ENCODE assay signal across 14 mouse cellular contexts in genomic region chr5:141202276-141203065, GRCm38 (mm10). TPM values are rescaled to one million over a fixed set of nuclear protein-coding genes. Genes with fewer than 3 reads are reported as not detected.
DNase-seq lines count a peak whose midpoint lies in the region; ATAC-seq and TF ChIP-seq lines count a peak whose summit lies in the region.
"Had no signal": no experiment of that assay in that cellular context is flagged by ENCODE, and none has a peak within 500 bp of the region (broad histone marks: within the 10 kb centered on the region; RNA-seq: fewer than 3 reads in every experiment).

No protein-coding gene starts in this region.

- peak overlapping the region; percentile 26; the same call in 1 of the 2 replicates for H3K27ac ChIP-seq in hindbrain, embryonic 12.5 days
- H3K27ac ChIP-seq in hindbrain, embryonic 14.5 days = no peak overlapping the region
- H3K27ac ChIP-seq in stomach, embryonic 14.5 days (ENCODE audit: low read length) = 0 out of 2 replicates have a peak overlapping the region, but pooled peaks have one; percentile 10
- H3K27ac ChIP-seq in stomach, postnatal 0 days (replicated peaks) = no peak overlapping the region
- no peak overlapping the region for H3K27ac ChIP-seq in forebrain, embryonic 15.5 days (replicated peaks)
- H3K27ac ChIP-seq: heart, embryonic 15.5 days; layer of hippocampus, adult 2 months had no signal

- no peak overlapping the region for H3K4me3 ChIP-seq in hindbrain, embryonic 12.5 days
- no peak overlapping the region for H3K4me3 ChIP-seq in hindbrain, embryonic 14.5 days (replicated peaks; ENCODE audit: low read length)
- H3K4me3 ChIP-seq in stomach, embryonic 14.5 days (ENCODE audit: low read depth, low read length) = no peak overlapping the region
- no peak overlapping the region for H3K4me3 ChIP-seq in stomach, postnatal 0 days (ENCODE audit: low read depth, low read length)
- no peak overlapping the region for H3K4me3 ChIP-seq in forebrain, embryonic 15.5 days
- H3K4me3 ChIP-seq: erythroblast, embryonic 14.5 days; heart, embryonic 15.5 days; layer of hippocampus, adult 2 months had no signal

- TF ChIP-seq CTCF in stomach, postnatal 0 days (IDR thresholded peaks at IDR 0.05; ENCODE audit: low read depth) = no peak

- H3K36me3 ChIP-seq in hindbrain, embryonic 12.5 days = no peaks in the 10 kb centered on the region
- no peaks in the 10 kb centered on the region for H3K36me3 ChIP-seq in hindbrain, embryonic 14.5 days (replicated peaks; ENCODE audit: control insufficient read depth, insufficient read depth)
- no peaks in the 10 kb centered on the region for H3K36me3 ChIP-seq in stomach, embryonic 14.5 days (ENCODE audit: control insufficient read depth, insufficient read depth, low read length)
- no peaks in the 10 kb centered on the region for H3K36me3 ChIP-seq in stomach, postnatal 0 days (ENCODE audit: control insufficient read depth, insufficient read depth, low read length)
- no peaks in the 10 kb centered on the region for H3K36me3 ChIP-seq in forebrain, embryonic 15.5 days
- H3K36me3 ChIP-seq: heart, embryonic 15.5 days had no signal

- 77% methylated on average over 11 of the region's 11 CpGs for WGBS in hindbrain, embryonic 12.5 days
- WGBS in hindbrain, embryonic 14.5 days = 77% methylated on average over 11 of the region's 11 CpGs
- WGBS in stomach, embryonic 14.5 days = 69% methylated on average over 11 of the region's 11 CpGs
- WGBS in stomach, postnatal 0 days = 69% methylated on average over 11 of the region's 11 CpGs
- 72% methylated on average over 11 of the region's 11 CpGs for WGBS in forebrain, embryonic 15.5 days

- no peak for ATAC-seq in hindbrain, embryonic 12.5 days (ENCODE audit: low FRiP score)
- no peak for ATAC-seq in hindbrain, embryonic 14.5 days (ENCODE audit: low FRiP score)
- no peak for ATAC-seq in stomach, embryonic 14.5 days (ENCODE audit: insufficient number of reproducible peaks, insufficient read depth, low FRiP score, low read depth)
- no peak for ATAC-seq in stomach, postnatal 0 days (ENCODE audit: low FRiP score, low TSS enrichment)
- no peak for ATAC-seq in forebrain, embryonic 15.5 days (replicated peaks)
- ATAC-seq: activated CD4-positive, CD25-positive, alpha-beta regulatory T cell, adult 4 months; lung, postnatal 0 days had no signal

- no peaks in the 10 kb centered on the region; the same call in 1 of the 2 replicates for H3K27me3 ChIP-seq in hindbrain, embryonic 12.5 days
- H3K27me3 ChIP-seq in hindbrain, embryonic 14.5 days (ENCODE audit: control insufficient read depth, insufficient read depth, low read length) = no peaks in the 10 kb centered on the region
- no peaks in the 10 kb centered on the region for H3K27me3 ChIP-seq in stomach, embryonic 14.5 days (ENCODE audit: control insufficient read depth, insufficient read depth, low read length)
- no peaks in the 10 kb centered on the region for H3K27me3 ChIP-seq in stomach, postnatal 0 days (ENCODE audit: control insufficient read depth, insufficient read depth, low read length)
- no peaks in the 10 kb centered on the region for H3K27me3 ChIP-seq in forebrain, embryonic 15.5 days
- H3K27me3 ChIP-seq: heart, embryonic 15.5 days had no signal

- peaks cover 5% of the 10 kb centered on the region; the same call in 1 of the 2 replicates for H3K4me1 ChIP-seq in hindbrain, embryonic 12.5 days
- peaks cover 2% of the 10 kb centered on the region; the same call in 1 of the 2 replicates for H3K4me1 ChIP-seq in hindbrain, embryonic 14.5 days (replicated peaks; ENCODE audit: control insufficient read depth, insufficient read depth, low read length)
- H3K4me1 ChIP-seq in stomach, embryonic 14.5 days (ENCODE audit: control insufficient read depth, insufficient read depth, low read length) = peaks cover under 1% of the 10 kb centered on the region; the same call in 1 of the 2 replicates
- no peaks in the 10 kb centered on the region for H3K4me1 ChIP-seq in stomach, postnatal 0 days (replicated peaks; ENCODE audit: control insufficient read depth, insufficient read depth)
- H3K4me1 ChIP-seq in forebrain, embryonic 15.5 days = peaks cover 2% of the 10 kb centered on the region

- H3K4me2 ChIP-seq in hindbrain, embryonic 12.5 days (replicated peaks) = no peak overlapping the region
- H3K4me2 ChIP-seq in hindbrain, embryonic 14.5 days (replicated peaks) = no peak overlapping the region
- H3K4me2 ChIP-seq in stomach, embryonic 14.5 days (replicated peaks; ENCODE audit: low read depth, low read length) = no peak overlapping the region
- no peak overlapping the region for H3K4me2 ChIP-seq in stomach, postnatal 0 days (replicated peaks; ENCODE audit: low read depth)
- no peak overlapping the region for H3K4me2 ChIP-seq in forebrain, embryonic 15.5 days (replicated peaks)
- H3K4me2 ChIP-seq: heart, embryonic 15.5 days had no signal

- no peak for DNase-seq in hindbrain, embryonic 14.5 days (ENCODE audit: low spot score)
- no peak for DNase-seq in stomach, postnatal 0 days (ENCODE audit: low spot score)
- DNase-seq in gastrocnemius, postnatal 14 days = peak; percentile 14
- no peak for DNase-seq in B cell, adult 2 months
- DNase-seq: cerebellum, adult 9-10 months; kidney, adult 18-20 months had no signal

- intact Hi-C loops in gastrocnemius, postnatal 14 days (cut with DNase I; ENCODE audit: low total_unique reads) = no loop called here

- no peaks in the 10 kb centered on the region for H3K9me3 ChIP-seq in hindbrain, embryonic 12.5 days (replicated peaks)
- no peaks in the 10 kb centered on the region for H3K9me3 ChIP-seq in hindbrain, embryonic 14.5 days (ENCODE audit: control insufficient read depth, low read length)
- no peaks in the 10 kb centered on the region for H3K9me3 ChIP-seq in stomach, embryonic 14.5 days (ENCODE audit: control insufficient read depth, low read depth, low read length)
- H3K9me3 ChIP-seq in stomach, postnatal 0 days (ENCODE audit: control insufficient read depth, low read length) = no peaks in the 10 kb centered on the region
- no peaks in the 10 kb centered on the region for H3K9me3 ChIP-seq in forebrain, embryonic 15.5 days
- H3K9me3 ChIP-seq: heart, embryonic 15.5 days had no signal

- H3K9ac ChIP-seq in hindbrain, embryonic 12.5 days = no peak overlapping the region
- no peak overlapping the region for H3K9ac ChIP-seq in hindbrain, embryonic 14.5 days
- H3K9ac ChIP-seq in stomach, embryonic 14.5 days (replicated peaks; ENCODE audit: low read depth, low read length) = no peak overlapping the region
- no peak overlapping the region for H3K9ac ChIP-seq in stomach, postnatal 0 days (ENCODE audit: low read length)
- H3K9ac ChIP-seq in forebrain, embryonic 15.5 days (replicated peaks) = no peak overlapping the region
- H3K9ac ChIP-seq: heart, embryonic 15.5 days had no signal

- TF ChIP-seq EP300 in stomach, postnatal 0 days (optimal IDR thresholded peaks at IDR 0.05) = no peak

RNA-seq across cellular contexts. Expression of gene Sdk1, which starts 38.8 kb away (rescaled TPM):
- 3.2 and 3.5 TPM in 2 replicates for polyA plus RNA-seq in hindbrain, embryonic 12.5 days (2016; fragmentation: Nextera tagmentation; extraction: Ambion mirVana)
- polyA plus RNA-seq in hindbrain, embryonic 14.5 days (2014; fragmentation: Nextera tagmentation; extraction: Ambion mirVana) = 2.5 TPM in 2 replicates
- polyA plus RNA-seq in stomach, embryonic 14.5 days (2014; fragmentation: Nextera tagmentation; extraction: Ambion mirVana) = 4.6 and 5.6 TPM in 2 replicates
- polyA plus RNA-seq in stomach, postnatal 0 days (2015; fragmentation: Nextera tagmentation; extraction: Ambion mirVana) = 1.1 and 1.3 TPM in 2 replicates
- 1 to 10 TPM; 2.7 to 3.8 TPM for total RNA-seq in gastrocnemius, postnatal 14 days (2021)
- polyA plus RNA-seq in forebrain, embryonic 15.5 days (2015; fragmentation: Nextera tagmentation; extraction: Ambion mirVana) = 1.5 TPM in 2 replicates
- polyA plus RNA-seq: erythroblast, embryonic 14.5 days had no signal

Comparison
In these comparisons a context has a peak if more than half of its experiments do, and no peak if none do; other contexts are left out.
1. H3K27ac ChIP-seq: peak in hindbrain, embryonic 12.5 days (single experiment) and stomach, embryonic 14.5 days (single experiment); none in hindbrain, embryonic 14.5 days (single experiment), stomach, postnatal 0 days (single experiment) and forebrain, embryonic 15.5 days (single experiment).